Comparison of ENCODE assay signal across 8 mouse cellular contexts in genomic region chr12:80691671-80692091, GRCm38 (mm10). TPM values are rescaled to one million over a fixed set of nuclear protein-coding genes. Genes with fewer than 3 reads are reported as not detected.
DNase-seq lines count a peak whose midpoint lies in the region; ATAC-seq and TF ChIP-seq lines count a peak whose summit lies in the region.

No protein-coding gene starts in this region.

- H3K27me3 ChIP-seq in neural tube, embryonic 12.5 days (replicated peaks): peaks cover 52% of the 10 kb centered on the region
- H3K27me3 ChIP-seq in thymus, adult 2 months (ENCODE audit: control insufficient read depth, insufficient read depth, low read length): peaks cover 16% of the 10 kb centered on the region; the same call in 1 of the 2 replicates

- no peaks in the 10 kb centered on the region for H3K36me3 ChIP-seq in neural tube, embryonic 12.5 days
- no peaks in the 10 kb centered on the region for H3K36me3 ChIP-seq in thymus, adult 2 months (ENCODE audit: control insufficient read depth, insufficient read depth, low read length)

- H3K9ac ChIP-seq in neural tube, embryonic 12.5 days: no peak overlapping the region

- H3K4me2 ChIP-seq in neural tube, embryonic 12.5 days (replicated peaks): peak overlapping the region; percentile 66; the same call in 1 of the 2 replicates

- intact Hi-C loops in heart, postnatal 14 days (cut with DNase I): no loop called here

- TF ChIP-seq POLR2A in thymus, adult 2 months (IDR thresholded peaks at IDR 0.05; ENCODE audit: control insufficient read depth, extremely low read depth, insufficient read depth, low read length, poor library complexity): no peak

- H3K4me3 ChIP-seq in layer of hippocampus, adult 2 months: peak overlapping the region; percentile 58
- no peak overlapping the region; the same call in 1 of the 2 replicates for H3K4me3 ChIP-seq in neural tube, embryonic 12.5 days
- H3K4me3 ChIP-seq in thymus, adult 2 months (ENCODE audit: control insufficient read depth, insufficient read depth, low read length): no peak overlapping the region

- peaks cover 13% of the 10 kb centered on the region for H3K4me1 ChIP-seq in neural tube, embryonic 12.5 days
- H3K4me1 ChIP-seq in thymus, adult 2 months (replicated peaks; ENCODE audit: control insufficient read depth, insufficient read depth, low read length): no peaks in the 10 kb centered on the region

- DNase-seq in layer of hippocampus, adult 2 months (ENCODE audit: low spot score in 2 of 2): no peak
- no peak for DNase-seq in layer of hippocampus, adult 8-10 months (ENCODE audit: low spot score in 2 of 2)
- peak; percentile 12 to 31 for DNase-seq in gastrocnemius, adult 8-10 months (ENCODE audit: low spot score in 2 of 2)
- DNase-seq in kidney, postnatal 4 days: peak; percentile 16 to 24
- DNase-seq in thymus, adult 2 months: no peak
- no peak for DNase-seq in right cerebral cortex, adult 18-20 months
- DNase-seq in heart, postnatal 14 days: no peak

- ATAC-seq in neural tube, embryonic 12.5 days (ENCODE audit: low FRiP score, low read depth): no peak

- no peak for TF ChIP-seq CTCF in layer of hippocampus, adult 2 months (conservative IDR thresholded peaks at IDR 0.05)
- TF ChIP-seq CTCF in thymus, adult 2 months (IDR thresholded peaks at IDR 0.05; ENCODE audit: borderline replicate concordance, control insufficient read depth, extremely low read depth, insufficient read depth, low read length, poor library complexity): no peak

- no peaks in the 10 kb centered on the region for H3K9me3 ChIP-seq in neural tube, embryonic 12.5 days

- WGBS in neural tube, embryonic 12.5 days: 13% methylated on average over 12 of the region's 12 CpGs
- 48% methylated on average over 12 of the region's 12 CpGs for WGBS in thymus, adult 2 months

- no peak overlapping the region for H3K27ac ChIP-seq in layer of hippocampus, adult 2 months
- H3K27ac ChIP-seq in neural tube, embryonic 12.5 days: no peak overlapping the region
- no peak overlapping the region for H3K27ac ChIP-seq in thymus, adult 2 months (ENCODE audit: control insufficient read depth, insufficient read depth, low read length)

RNA-seq across cellular contexts. Expression of gene Plekhd1, which starts 0.7 kb away (rescaled TPM):
- total RNA-seq in layer of hippocampus, adult 2 months (2021): 1 to 10 TPM; 5.6 to 6.5 TPM
- total RNA-seq in layer of hippocampus, adult 8-10 months (2022): 10 to 100 TPM in 1 of 4 experiments, 1 to 10 TPM in 3; 5.0 to 11.0 (median 7.6) TPM
- total RNA-seq in gastrocnemius, adult 8-10 months (2022): 1 to 10 TPM in 1 of 4 experiments, under 1 TPM in 2, not detected in 1; 0.27 to 1.0 (median 0.65) TPM
- polyA plus RNA-seq in neural tube, embryonic 12.5 days (2016; fragmentation: Nextera tagmentation; extraction: Ambion mirVana): 4.3 and 5.6 TPM in 2 replicates
- polyA plus RNA-seq in thymus, adult 2 months (2012; rRNA removed): 0.18 and 0.20 TPM in 2 replicates
- under 1 TPM; 0.24 to 0.48 TPM for total RNA-seq in heart, postnatal 14 days (2021)

RNA-seq across cellular contexts. Expression of gene Erh, which starts 47.5 kb away (rescaled TPM):
- total RNA-seq in layer of hippocampus, adult 2 months (2021): 10 to 100 TPM; 34.4 to 44.6 TPM
- total RNA-seq in layer of hippocampus, adult 8-10 months (2022): 10 to 100 TPM; 23.9 to 53.3 (median 35.7) TPM
- total RNA-seq in gastrocnemius, adult 8-10 months (2022): 10 to 100 TPM; 15.8 to 25.7 (median 18.7) TPM
- 295 and 298 TPM in 2 replicates for polyA plus RNA-seq in neural tube, embryonic 12.5 days (2016; fragmentation: Nextera tagmentation; extraction: Ambion mirVana)
- 49.6 and 54.4 TPM in 2 replicates for polyA plus RNA-seq in thymus, adult 2 months (2012; rRNA removed)
- 10 to 100 TPM; 24.8 to 28.6 TPM for total RNA-seq in heart, postnatal 14 days (2021)

RNA-seq across cellular contexts. Expression of gene Slc39a9, which starts 48.0 kb away (rescaled TPM):
- total RNA-seq in layer of hippocampus, adult 2 months (2021): 10 to 100 TPM; 37.8 to 37.9 TPM
- 10 to 100 TPM; 35.0 to 43.0 (median 38.3) TPM for total RNA-seq in layer of hippocampus, adult 8-10 months (2022)
- 1 to 10 TPM; 5.7 to 9.3 (median 7.8) TPM for total RNA-seq in gastrocnemius, adult 8-10 months (2022)
- polyA plus RNA-seq in neural tube, embryonic 12.5 days (2016; fragmentation: Nextera tagmentation; extraction: Ambion mirVana): 28.1 and 28.3 TPM in 2 replicates
- 55.7 and 58.2 TPM in 2 replicates for polyA plus RNA-seq in thymus, adult 2 months (2012; rRNA removed)
- 10 to 100 TPM; 20.1 to 22.6 TPM for total RNA-seq in heart, postnatal 14 days (2021)

Comparison
In these comparisons a context has a peak if more than half of its experiments do, and no peak if none do; other contexts are left out.
1. DNase-seq: peak in gastrocnemius, adult 8-10 months (2 of 2) and kidney, postnatal 4 days (2 of 2); none in layer of hippocampus, adult 2 months (0 of 2), layer of hippocampus, adult 8-10 months (0 of 2), thymus, adult 2 months (single experiment), right cerebral cortex, adult 18-20 months (single experiment) and heart, postnatal 14 days (0 of 2).